Mouse (Mus musculus) heart, postnatal 25 days (tissue): ENCODE results near the gene Yif1b. TPM values are rescaled to one million over a fixed set of nuclear protein-coding genes. Genes with fewer than 3 reads are reported as not detected.

Experiments
- DNase-seq: peaks from one replicate; pipeline ENCODE4 v3.0.0; 2022; ENCODE audit warnings: low spot score
- intact Hi-C: fragments of 180-260 bp; cut with DNase I; formaldehyde crosslinking; loops from one replicate; pipeline ENCODE4 v1.15.1; 2025
- total RNA-seq, 2 experiments: library from RNA; stranded (reverse); gene quantifications; 2 replicates each; pipeline ENCODE4 v1.2.3; 2021

Gene Yif1b
- total RNA-seq, 2 experiments from 2014 or later = 75.2 to 78.9 TPM

GRCm38 (mm10) chr7:29271687-29272465 is 33.7 kb downstream of the Yif1b start:
- DNase-seq = no peak
- intact Hi-C loops = no loop called here

GRCm38 (mm10) chr7:29276715-29277114 is 38.6 kb downstream of the Yif1b start:
- DNase-seq = no peak
- intact Hi-C loops = no loop called here

GRCm38 (mm10) chr7:29277510-29277909 is 39.4 kb downstream of the Yif1b start:
- DNase-seq = no peak
- intact Hi-C loops = no loop called here

GRCm38 (mm10) chr7:29279261-29279660 is 41.1 kb downstream of the Yif1b start:
- no peak for DNase-seq
- intact Hi-C loops = no loop called here

- intact Hi-C loops = loop anchor here (5.0 kb wide), 1 partner anchor 33 kb away; the partner anchor contains the start of gene 2200002D01Rik
- no peak for DNase-seq
Observed at GRCm38 (mm10) chr7:29279924-29280323, 41.8 kb downstream of the Yif1b start.

- no peak for DNase-seq
- intact Hi-C loops = loop anchor here (5.0 kb wide), 1 partner anchor 34 kb away; the partner anchor contains the start of gene 2200002D01Rik
Observed at GRCm38 (mm10) chr7:29280801-29281200, 42.7 kb downstream of the Yif1b start.

- intact Hi-C loops = loop anchor here (5.0 kb wide), 1 partner anchor 34 kb away; the partner anchor contains the start of gene 2200002D01Rik
- DNase-seq = no peak
Observed at GRCm38 (mm10) chr7:29281201-29282073, 43.3 kb downstream of the Yif1b start, which contains the start of gene Spint2. TSS of gene Spint2 (minus strand) at chr7:29281912.

GRCm38 (mm10) chr7:29282074-29282554 is 44.0 kb downstream of the Yif1b start:
- intact Hi-C loops = loop anchor here (5.0 kb wide), 1 partner anchor 35 kb away; the partner anchor contains the start of gene 2200002D01Rik
- no peak for DNase-seq

- intact Hi-C loops = loop anchor here (5.0 kb wide), 1 partner anchor 37 kb away; the partner anchor contains the start of gene 2200002D01Rik
- DNase-seq = no peak
Observed at GRCm38 (mm10) chr7:29283876-29284275, 45.7 kb downstream of the Yif1b start.

- no peak for DNase-seq
- intact Hi-C loops = loop anchor here (5.0 kb wide), 1 partner anchor 37 kb away; the partner anchor contains the start of gene 2200002D01Rik
Observed at GRCm38 (mm10) chr7:29284523-29284922, 46.4 kb downstream of the Yif1b start.

- intact Hi-C loops = no loop called here
- DNase-seq = no peak
Observed at GRCm38 (mm10) chr7:29287481-29287880, 49.4 kb downstream of the Yif1b start.

GRCm38 (mm10) chr7:29288079-29288478 is 50.0 kb downstream of the Yif1b start:
- DNase-seq = no peak
- intact Hi-C loops = no loop called here

GRCm38 (mm10) chr7:29288942-29289638 is 51.0 kb downstream of the Yif1b start, which contains the start of gene Ppp1r14a:
TSS of gene Ppp1r14a (plus strand) at chr7:29289308.
- intact Hi-C loops = no loop called here
- DNase-seq = peak; percentile 51

- intact Hi-C loops = no loop called here
- DNase-seq = no peak
Observed at GRCm38 (mm10) chr7:29289856-29290255, 51.7 kb downstream of the Yif1b start.

- no peak for DNase-seq
- intact Hi-C loops = no loop called here
Observed at GRCm38 (mm10) chr7:29290691-29291485, 52.8 kb downstream of the Yif1b start.

GRCm38 (mm10) chr7:29291616-29292457 is 53.7 kb downstream of the Yif1b start:
- intact Hi-C loops = no loop called here
- no peak for DNase-seq

GRCm38 (mm10) chr7:29292458-29293098 is 54.4 kb downstream of the Yif1b start:
- intact Hi-C loops = no loop called here
- peak; percentile 70 for DNase-seq
